Mouse (Mus musculus) lung, adult 2 months (tissue): Measurements from ENCODE around the gene Prr5l.

Experiments used
- CTCF ChIP-seq: fragments of 200-500 bp; IDR thresholded peaks from 2 replicates; pipeline ENCODE4 v1.5.1; 2011; ENCODE audit warnings: mild to moderate bottlenecking, low read length, control low read depth; ENCODE audit not compliant: insufficient read depth
- POLR2A ChIP-seq: fragments of 200-500 bp; IDR thresholded peaks from 2 replicates; pipeline ENCODE4 v1.6.1; 2011; ENCODE audit warnings: low read depth, mild to moderate bottlenecking, control low read depth, low read length, borderline replicate concordance; ENCODE audit errors: extremely low read depth

DNA sequence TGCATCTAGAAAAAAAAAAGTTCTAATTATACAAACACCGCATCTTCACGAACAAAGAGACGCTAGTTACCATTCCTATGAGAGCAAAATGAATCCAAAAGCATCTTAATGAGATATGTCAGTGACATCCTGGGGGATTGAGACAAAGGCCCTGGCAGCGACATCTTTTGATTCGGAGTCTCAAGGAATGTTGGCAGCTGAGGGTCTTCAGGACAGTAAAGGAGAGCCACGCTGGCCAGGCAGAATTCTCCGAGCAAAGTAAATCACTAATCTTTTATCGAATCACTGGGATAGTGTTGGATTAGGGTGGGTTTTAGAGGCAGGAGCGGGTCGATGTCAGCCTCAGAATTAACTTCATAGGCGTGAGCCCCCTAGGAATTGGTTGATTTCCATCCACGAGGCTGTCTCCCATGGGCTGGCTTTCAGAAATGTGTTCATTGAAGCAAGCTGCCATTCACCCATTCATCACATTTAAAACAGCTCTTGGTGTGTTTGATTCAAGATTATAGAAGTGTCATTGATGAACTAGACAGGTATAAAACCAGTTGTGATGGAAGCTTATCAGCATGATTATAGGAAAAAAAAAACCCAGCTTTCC, 42.9 kb upstream of the Prr5l start:
- TF ChIP-seq CTCF (no peak), POLR2A (no peak)
